Mouse (Mus musculus) testis, postnatal 10 days (tissue): ENCODE data around the gene Ipcef1.
"Not testable (repeated sequence)": the region's sequence is repeated elsewhere in the genome, so short reads cannot be mapped to it uniquely, and the experiment has no call there.

Experiments
- DNase-seq: peaks from one replicate; pipeline ENCODE4 v3.0.0; 2021; ENCODE audit warnings: low spot score

Ipcef1 gene

GRCm38 (mm10) chr10:7035547-7035946, 16.7 kb downstream of the Ipcef1 start:
- no peak for DNase-seq

DNA sequence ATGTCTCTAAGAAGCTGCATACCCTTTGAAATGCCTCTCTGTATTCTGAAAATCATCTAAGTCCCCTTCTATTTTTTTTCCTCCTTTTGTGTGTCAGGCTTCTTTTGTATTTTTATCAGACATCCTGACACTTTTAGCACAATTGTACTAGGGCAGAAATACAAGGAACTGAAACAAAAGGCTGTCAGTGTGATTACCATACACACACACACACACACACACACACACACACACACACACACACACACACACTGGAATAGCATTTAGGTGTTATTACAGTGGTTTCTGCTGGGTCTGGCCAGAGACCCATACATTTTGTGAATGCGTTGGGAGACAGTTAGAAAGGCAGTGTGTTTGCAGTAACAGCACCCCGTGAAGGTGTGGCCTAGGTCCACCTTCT, 18.8 kb downstream of the Ipcef1 start:
- no peak for DNase-seq

DNA sequence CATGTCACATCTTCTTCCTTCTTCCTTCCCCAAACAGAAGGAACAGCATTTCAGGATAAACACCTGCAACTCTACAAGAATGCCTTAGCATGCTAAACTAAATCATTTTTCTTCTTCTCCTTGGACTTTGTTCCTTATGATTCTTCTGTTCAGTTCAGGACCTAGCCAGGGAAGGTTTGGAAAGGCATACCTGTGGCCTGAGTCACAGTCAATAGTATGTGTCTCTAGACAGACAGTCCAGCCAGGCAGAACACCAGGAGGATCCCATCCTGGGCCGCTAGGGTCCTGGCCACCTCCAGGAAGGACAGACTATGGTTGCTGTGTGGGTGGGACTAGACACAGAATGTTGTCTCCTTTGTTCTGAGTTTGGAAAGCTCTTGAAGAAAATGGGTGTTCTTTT, 27.2 kb downstream of the Ipcef1 start:
- no peak for DNase-seq

DNA sequence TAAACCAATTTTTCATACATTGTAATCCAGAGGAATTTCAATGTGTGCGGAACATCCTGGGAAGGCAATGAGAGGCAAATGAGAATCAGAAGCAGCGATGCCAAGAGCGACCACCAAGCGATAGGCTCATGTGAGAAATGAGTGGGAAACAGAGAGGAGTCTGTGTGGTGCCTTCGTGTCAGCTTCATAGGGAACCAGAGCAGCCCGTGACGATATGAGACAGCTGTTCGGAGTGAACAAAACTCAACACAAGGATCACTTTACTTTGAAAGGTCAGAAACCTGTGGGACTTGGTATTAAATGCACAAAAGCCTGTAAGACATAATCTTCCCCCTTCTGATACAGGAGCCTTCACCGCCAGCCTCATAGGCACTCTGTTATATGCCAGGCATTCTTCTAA, 31.7 kb downstream of the Ipcef1 start:
- DNase-seq: no peak

GRCm38 (mm10) chr10:7019781-7020386, 32.4 kb downstream of the Ipcef1 start:
- DNase-seq: no peak

- DNase-seq: no peak
These were observed 37.1 kb downstream of the Ipcef1 start for GRCm38 (mm10) chr10:7015199-7015598.

GRCm38 (mm10) chr10:7010543-7010942, 41.7 kb downstream of the Ipcef1 start:
- no peak for DNase-seq

DNA sequence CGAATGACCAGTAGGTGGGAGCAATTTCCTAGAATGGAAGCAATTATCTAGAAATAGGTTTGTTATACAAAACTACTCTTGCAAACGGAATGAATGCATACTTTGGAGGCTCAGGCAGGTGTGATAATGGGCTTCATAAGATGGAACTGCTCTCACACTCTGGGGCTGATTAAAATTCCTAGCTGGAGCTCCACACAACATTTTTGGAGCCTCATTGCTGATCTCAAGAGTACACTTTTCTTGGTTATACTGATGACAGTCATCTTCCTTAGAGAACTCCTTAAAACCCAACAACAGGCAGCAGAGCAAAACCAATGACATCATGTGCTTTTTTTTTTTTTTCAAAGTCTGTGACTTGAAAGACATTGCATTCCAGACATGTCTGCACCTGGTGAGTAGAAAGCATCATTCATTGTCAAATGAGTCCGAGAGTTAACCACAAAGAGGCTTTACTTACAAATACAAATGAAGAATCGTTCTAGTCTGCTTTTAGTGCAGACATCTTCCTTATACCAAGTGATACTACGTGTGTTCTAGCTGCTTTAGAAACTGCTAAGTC, 47.2 kb downstream of the Ipcef1 start:
- DNase-seq: no peak

GRCm38 (mm10) chr10:7003898-7004297, 48.4 kb downstream of the Ipcef1 start:
- DNase-seq: not testable (repeated sequence)

DNA sequence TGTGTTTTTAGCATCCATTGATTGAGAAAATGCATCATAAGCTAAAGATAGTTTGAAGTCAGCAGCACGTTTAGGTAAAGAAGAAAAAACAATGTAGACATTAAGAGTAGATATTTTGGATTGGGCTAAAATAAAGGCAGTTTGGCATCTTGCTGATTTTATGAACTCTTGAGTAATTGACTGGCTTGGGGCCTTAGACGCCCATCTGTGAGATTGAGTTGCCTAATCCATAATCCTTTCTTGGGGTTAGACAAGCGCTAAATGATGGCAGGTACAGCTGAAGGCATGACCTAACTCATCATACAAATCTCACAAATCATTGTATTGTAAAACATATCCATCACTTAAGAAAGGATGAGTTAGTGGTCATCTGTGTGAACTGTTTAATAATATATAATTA, 52.9 kb downstream of the Ipcef1 start:
- DNase-seq: no peak

DNA sequence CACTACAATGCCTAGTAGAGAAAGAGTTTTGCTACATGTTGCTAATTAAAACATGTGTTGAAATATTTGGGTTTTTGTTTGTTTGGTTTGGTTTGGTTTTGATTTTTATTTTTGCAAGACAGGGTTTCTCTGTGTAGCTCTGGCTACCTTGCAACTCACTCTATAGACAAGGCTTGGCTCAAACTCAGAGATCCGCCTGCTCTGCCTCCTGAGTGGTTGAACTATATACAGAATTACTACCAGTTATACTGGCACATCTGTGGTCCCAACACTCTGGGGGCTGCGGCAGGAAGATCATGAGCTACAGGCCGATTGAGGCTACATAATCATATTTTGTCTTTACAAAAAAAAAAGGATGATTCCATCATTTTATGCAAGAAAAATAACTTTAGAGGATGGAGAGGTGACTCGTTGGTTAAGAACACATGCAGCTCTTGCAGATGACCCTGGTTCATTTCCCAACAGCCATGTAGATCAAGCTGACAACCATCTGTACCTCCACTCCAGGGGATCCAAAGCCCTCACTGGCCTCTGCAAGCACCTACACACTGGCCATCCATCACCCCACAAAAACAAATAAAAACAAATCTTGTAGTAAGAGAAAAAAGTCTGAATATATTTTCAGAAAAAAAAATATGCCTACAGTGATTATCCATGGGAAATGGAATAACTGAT, 53.6 kb downstream of the Ipcef1 start:
- DNase-seq: no peak

GRCm38 (mm10) chr10:6996895-6997294, 55.4 kb downstream of the Ipcef1 start:
- no peak for DNase-seq

- no peak for DNase-seq
These were observed 63.7 kb downstream of the Ipcef1 start for GRCm38 (mm10) chr10:6988555-6988954.

DNA sequence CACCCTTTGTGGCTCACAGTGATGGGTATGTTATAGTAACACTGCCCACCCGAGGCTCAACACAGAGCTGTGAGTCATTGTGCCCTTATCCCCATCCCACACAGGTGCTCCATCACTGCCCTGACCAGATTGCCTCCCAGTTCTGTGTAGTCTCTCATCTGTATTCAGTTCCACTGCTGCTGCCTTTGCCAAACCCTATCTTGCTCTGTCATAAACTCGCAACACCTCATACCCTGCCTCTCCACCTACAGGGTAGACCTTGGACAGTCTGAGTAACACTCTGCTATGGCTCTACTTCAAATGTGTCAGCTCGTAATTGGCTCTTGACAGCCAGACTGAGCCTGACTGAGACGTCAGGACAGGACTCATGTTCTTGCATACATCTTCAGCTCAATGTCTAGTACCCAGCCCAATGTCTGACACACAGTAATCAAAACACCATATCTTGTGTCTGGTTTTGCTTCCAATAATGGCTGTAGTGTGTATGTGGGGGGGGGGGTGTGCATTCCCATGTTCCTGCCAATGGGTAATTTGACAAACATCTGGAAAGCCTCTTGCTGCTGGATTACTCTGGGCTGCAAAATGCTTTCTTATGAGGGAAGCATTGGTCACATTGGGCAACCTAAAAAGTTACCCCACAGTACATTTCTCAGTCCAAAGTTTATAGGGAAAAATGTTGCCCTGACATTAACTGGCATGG, 64.7 kb downstream of the Ipcef1 start:
- DNase-seq: no peak

- no peak for DNase-seq
These were observed 66.0 kb downstream of the Ipcef1 start for GRCm38 (mm10) chr10:6986246-6986645.

- no peak for DNase-seq
These were observed 68.8 kb downstream of the Ipcef1 start for GRCm38 (mm10) chr10:6983431-6983830.

DNA sequence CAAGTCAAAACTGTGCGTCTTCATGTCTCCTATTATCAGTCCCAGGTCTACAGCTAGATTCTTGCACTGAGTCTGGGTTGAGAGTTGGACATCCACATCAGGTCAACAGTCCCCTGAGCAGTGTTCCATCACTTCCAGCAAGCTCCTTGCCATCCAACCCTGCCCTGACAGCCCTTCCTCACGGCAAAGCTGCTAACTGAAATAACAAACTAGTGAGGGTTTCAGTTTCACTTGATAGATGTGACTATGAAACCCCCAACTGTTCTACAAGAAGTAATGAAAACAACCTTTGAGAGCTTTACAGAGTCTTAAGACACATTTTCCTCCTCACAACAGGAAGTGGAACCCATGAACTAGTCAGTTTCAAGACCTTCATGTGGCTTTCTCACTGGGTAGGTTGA, 69.5 kb downstream of the Ipcef1 start:
- DNase-seq: no peak

GRCm38 (mm10) chr10:6980236-6980635, 72.0 kb downstream of the Ipcef1 start:
- DNase-seq: no peak

DNA sequence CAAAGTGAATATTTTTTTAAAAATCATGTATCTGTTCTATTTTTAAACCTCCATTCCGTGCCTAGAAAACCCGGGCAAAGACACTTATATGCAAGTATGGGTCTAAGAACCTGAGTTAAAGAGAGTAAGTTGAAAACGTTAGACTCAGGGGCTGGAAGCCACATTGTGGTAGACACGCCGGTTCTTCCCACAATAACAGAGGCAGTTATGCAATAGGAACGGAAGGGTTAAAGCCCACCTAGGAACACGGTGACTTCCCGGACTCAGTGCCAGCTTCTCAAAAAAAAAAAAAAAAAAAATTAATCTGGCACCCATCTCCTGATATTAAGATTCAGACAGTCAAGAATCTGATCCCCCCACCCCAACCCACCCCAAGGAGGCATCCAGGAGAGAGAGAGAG, 72.5 kb downstream of the Ipcef1 start:
- DNase-seq: no peak

GRCm38 (mm10) chr10:6979216-6979615, 73.1 kb downstream of the Ipcef1 start:
- DNase-seq: no peak

- no peak for DNase-seq
These were observed 73.5 kb downstream of the Ipcef1 start for GRCm38 (mm10) chr10:6978733-6979132.

GRCm38 (mm10) chr10:6977843-6978242, 74.4 kb downstream of the Ipcef1 start:
- no peak for DNase-seq

DNA sequence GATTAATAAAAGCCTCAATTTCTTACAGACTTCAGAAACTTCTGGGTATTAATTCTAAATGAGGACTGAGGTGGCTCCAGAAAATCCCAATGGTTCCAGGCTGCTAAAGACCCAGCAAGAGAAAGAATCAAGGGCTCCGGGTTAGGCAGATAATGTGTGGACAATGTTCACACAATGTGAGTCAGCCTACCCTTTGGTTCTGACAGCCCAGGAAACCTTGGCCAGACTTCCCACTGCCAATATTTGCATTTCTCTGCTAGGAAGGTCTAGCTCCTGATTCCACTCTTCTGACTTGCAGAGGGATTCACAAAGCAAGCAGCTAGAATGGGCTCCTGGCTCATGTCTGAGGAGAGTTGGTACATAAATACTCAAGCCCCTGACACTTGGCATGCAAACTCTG, 83.9 kb downstream of the Ipcef1 start:
- DNase-seq: no peak
